Mouse (Mus musculus): ENCODE measurements around the gene Gli2. TPM values are rescaled to one million over a fixed set of nuclear protein-coding genes. Genes with fewer than 3 reads are reported as not detected.

The Gli2 gene
- total RNA-seq, 1 experiment, result 9.8 TPM

DNA sequence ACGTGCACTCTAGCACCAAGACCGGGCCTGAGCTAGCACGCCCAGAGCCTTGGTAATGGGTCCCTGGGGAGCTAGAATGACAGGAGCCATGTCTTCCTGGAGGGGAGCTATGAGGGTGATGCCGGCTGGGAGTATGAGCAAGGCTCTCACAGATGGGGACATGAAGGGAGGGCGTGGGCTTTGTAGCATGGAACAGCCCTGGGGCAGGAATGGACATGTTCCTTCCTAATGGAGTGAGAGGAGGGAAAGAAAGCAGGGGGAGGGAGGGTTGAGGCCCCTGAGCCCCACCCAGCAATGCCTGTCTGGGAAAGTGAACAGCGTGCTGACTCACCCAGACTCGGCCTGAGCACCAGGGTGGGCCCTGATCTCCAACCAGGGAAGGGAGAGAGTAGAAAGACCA lies 179.9 kb downstream of the Gli2 start:
- TF ChIP-seq CHD2 (IDR thresholded peaks at IDR 0.05; ENCODE audit: low read depth, low read length) (no peak), ZC3H11A (IDR thresholded peaks at IDR 0.05; ENCODE audit: borderline replicate concordance, low read depth, low read length) (no peak), MAFK (IDR thresholded peaks at IDR 0.05; ENCODE audit: insufficient read depth, low read depth, low read length) (0 out of 2 replicates have a peak, but pooled peaks have one; percentile 25)
- H3K9me3 ChIP-seq (ENCODE audit: control insufficient read depth, insufficient read depth, low read depth, low read length), result no peaks in the 10 kb centered on the region
- DNase-seq (ENCODE audit: low read depth, low spot score), result peak; percentile 40
- peak overlapping the region; percentile 2; the same call in 1 of the 2 replicates for H3K27ac ChIP-seq (ENCODE audit: insufficient read depth, low read depth, low read length, poor library complexity, severe bottlenecking)
- in situ Hi-C loops (cut with MboI; ENCODE audit: low sequenced_read_pairs in 2 of 2, unreplicated experiment in 2 of 2), result no loop called here
- no peak overlapping the region for H3K4me3 ChIP-seq (ENCODE audit: insufficient read depth in 1 of 2, low read depth in 1 of 2, low read length in 2 of 2, poor library complexity in 1 of 2, severe bottlenecking in 1 of 2)
- H3K9ac ChIP-seq (ENCODE audit: insufficient read depth, low read depth, low read length, poor library complexity, severe bottlenecking), result no peak overlapping the region
- H3K4me1 ChIP-seq (ENCODE audit: control insufficient read depth in 2 of 2, insufficient read depth in 2 of 2, low read length in 2 of 2, poor library complexity in 1 of 2), result peaks cover 0 to 5% of the 10 kb centered on the region in 2 experiments; a peak in 2 of 4 replicates
- H3K36me3 ChIP-seq (ENCODE audit: control insufficient read depth, insufficient read depth, low read length, poor library complexity, severe bottlenecking), result peaks cover 21% of the 10 kb centered on the region; the same call in 1 of the 2 replicates

DNA sequence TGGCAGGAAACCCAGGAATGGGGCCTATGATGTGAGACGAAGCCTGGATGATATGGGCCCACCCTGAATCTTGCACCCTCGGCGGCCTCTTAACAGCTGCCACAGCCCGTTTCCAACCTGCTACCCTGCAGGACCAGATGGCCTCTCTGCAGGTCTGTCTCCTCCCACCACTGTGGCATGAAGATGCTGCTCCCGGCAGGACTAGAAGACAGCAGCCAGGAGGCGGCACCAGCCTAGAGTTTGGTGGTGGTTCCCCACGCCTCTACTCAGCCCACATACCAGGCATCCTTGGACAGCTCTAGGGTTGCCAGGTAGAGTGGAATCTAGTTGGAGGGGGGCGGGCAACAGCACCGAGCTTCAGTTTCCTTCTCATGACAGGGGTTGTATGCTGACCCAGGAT lies 188.7 kb downstream of the Gli2 start:
- no peak for TF ChIP-seq CHD2 (IDR thresholded peaks at IDR 0.05; ENCODE audit: low read depth, low read length)
- no peak for TF ChIP-seq HCFC1 (IDR thresholded peaks at IDR 0.05; ENCODE audit: borderline replicate concordance, insufficient read depth, low read length)
- TF ChIP-seq MAFK (IDR thresholded peaks at IDR 0.05; ENCODE audit: insufficient read depth, low read depth, low read length), result no peak
- H3K27ac ChIP-seq (ENCODE audit: insufficient read depth, low read depth, low read length, poor library complexity, severe bottlenecking), result no peak overlapping the region
- no peak overlapping the region for H3K4me3 ChIP-seq (ENCODE audit: insufficient read depth in 1 of 2, low read depth in 1 of 2, low read length in 2 of 2, poor library complexity in 1 of 2, severe bottlenecking in 1 of 2)
- DNase-seq (ENCODE audit: low read depth, low spot score), result no peak
- H3K4me1 ChIP-seq (ENCODE audit: control insufficient read depth in 2 of 2, insufficient read depth in 2 of 2, low read length in 2 of 2, poor library complexity in 1 of 2), result no peaks in the 10 kb centered on the region
- in situ Hi-C loops (cut with MboI; ENCODE audit: low sequenced_read_pairs in 2 of 2, unreplicated experiment in 2 of 2), result no loop called here
- H3K9ac ChIP-seq (ENCODE audit: insufficient read depth, low read depth, low read length, poor library complexity, severe bottlenecking), result no peak overlapping the region
- peaks cover 46% of the 10 kb centered on the region; the same call in 1 of the 2 replicates for H3K36me3 ChIP-seq (ENCODE audit: control insufficient read depth, insufficient read depth, low read length, poor library complexity, severe bottlenecking)
- H3K9me3 ChIP-seq (ENCODE audit: control insufficient read depth, insufficient read depth, low read depth, low read length), result no peaks in the 10 kb centered on the region

DNA sequence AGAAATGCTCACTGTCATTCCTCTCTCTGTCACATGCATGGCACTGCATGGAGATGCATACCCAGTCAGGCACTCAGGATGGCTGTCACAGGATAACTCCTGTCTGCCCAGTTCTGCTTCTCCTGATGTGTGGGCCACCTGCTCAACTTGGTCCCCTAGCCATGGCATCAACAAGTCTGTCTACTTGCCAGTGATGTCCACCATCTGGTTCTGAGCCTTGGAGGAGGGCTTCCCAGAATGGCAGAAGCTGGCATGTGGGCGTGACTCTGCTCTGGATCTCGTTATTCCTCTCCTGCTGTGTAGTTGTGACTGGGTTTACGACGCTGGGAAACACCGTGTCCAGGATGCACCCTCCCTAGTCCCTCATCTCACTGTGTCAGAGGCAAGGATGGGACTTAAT lies 189.4 kb downstream of the Gli2 start:
- no peaks in the 10 kb centered on the region for H3K4me1 ChIP-seq (ENCODE audit: control insufficient read depth in 2 of 2, insufficient read depth in 2 of 2, low read length in 2 of 2, poor library complexity in 1 of 2)
- no peak overlapping the region for H3K9ac ChIP-seq (ENCODE audit: insufficient read depth, low read depth, low read length, poor library complexity, severe bottlenecking)
- DNase-seq (ENCODE audit: low read depth, low spot score), result no peak
- peaks cover 50% of the 10 kb centered on the region; the same call in 1 of the 2 replicates for H3K36me3 ChIP-seq (ENCODE audit: control insufficient read depth, insufficient read depth, low read length, poor library complexity, severe bottlenecking)
- TF ChIP-seq CHD2 (IDR thresholded peaks at IDR 0.05; ENCODE audit: low read depth, low read length), result no peak
- H3K9me3 ChIP-seq (ENCODE audit: control insufficient read depth, insufficient read depth, low read depth, low read length), result no peaks in the 10 kb centered on the region
- no peak overlapping the region for H3K4me3 ChIP-seq (ENCODE audit: insufficient read depth in 1 of 2, low read depth in 1 of 2, low read length in 2 of 2, poor library complexity in 1 of 2, severe bottlenecking in 1 of 2)
- H3K27ac ChIP-seq (ENCODE audit: insufficient read depth, low read depth, low read length, poor library complexity, severe bottlenecking), result no peak overlapping the region
- in situ Hi-C loops (cut with MboI; ENCODE audit: low sequenced_read_pairs in 2 of 2, unreplicated experiment in 2 of 2), result no loop called here

DNA sequence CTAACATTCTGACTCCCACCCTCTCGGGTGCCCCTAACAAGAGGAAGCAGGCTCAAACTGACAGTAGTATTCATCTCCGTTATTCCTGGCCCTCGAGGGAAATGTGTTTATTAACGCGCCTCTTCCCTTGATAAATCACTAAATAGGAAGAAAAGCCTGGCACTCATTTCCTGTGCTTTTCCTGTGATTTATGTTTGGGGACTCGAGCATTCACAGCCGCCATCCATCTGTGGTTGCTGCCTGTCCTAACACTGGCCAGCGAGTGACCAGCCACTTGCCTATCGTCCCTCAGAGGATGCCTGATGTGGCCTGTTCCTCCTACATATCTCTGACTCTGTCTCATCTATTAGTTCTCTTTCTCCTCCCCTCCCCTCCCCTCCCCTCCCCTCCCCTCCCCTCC lies 195.3 kb downstream of the Gli2 start:
- H3K9me3 ChIP-seq (ENCODE audit: control insufficient read depth, insufficient read depth, low read depth, low read length), result no peaks in the 10 kb centered on the region
- peaks cover 40% of the 10 kb centered on the region for H3K36me3 ChIP-seq (ENCODE audit: control insufficient read depth, insufficient read depth, low read length, poor library complexity, severe bottlenecking)
- no peak for TF ChIP-seq HCFC1 (IDR thresholded peaks at IDR 0.05; ENCODE audit: borderline replicate concordance, insufficient read depth, low read length)
- TF ChIP-seq ZC3H11A (IDR thresholded peaks at IDR 0.05; ENCODE audit: borderline replicate concordance, low read depth, low read length), result no peak
- TF ChIP-seq CHD2 (IDR thresholded peaks at IDR 0.05; ENCODE audit: low read depth, low read length), result no peak
- no peak for TF ChIP-seq MAFK (IDR thresholded peaks at IDR 0.05; ENCODE audit: insufficient read depth, low read depth, low read length)
- no peak for TF ChIP-seq ZNF384 (IDR thresholded peaks at IDR 0.05; ENCODE audit: low read depth, low read length)
- H3K4me3 ChIP-seq (ENCODE audit: insufficient read depth in 1 of 2, low read depth in 1 of 2, low read length in 2 of 2, poor library complexity in 1 of 2, severe bottlenecking in 1 of 2), result no peak overlapping the region
- no peaks in the 10 kb centered on the region for H3K4me1 ChIP-seq (ENCODE audit: control insufficient read depth in 2 of 2, insufficient read depth in 2 of 2, low read length in 2 of 2, poor library complexity in 1 of 2)
- DNase-seq (ENCODE audit: low read depth, low spot score), result no peak
- in situ Hi-C loops (cut with MboI; ENCODE audit: low sequenced_read_pairs in 2 of 2, unreplicated experiment in 2 of 2), result no loop called here
- no peak overlapping the region for H3K9ac ChIP-seq (ENCODE audit: insufficient read depth, low read depth, low read length, poor library complexity, severe bottlenecking)
- H3K27ac ChIP-seq (ENCODE audit: insufficient read depth, low read depth, low read length, poor library complexity, severe bottlenecking), result no peak overlapping the region

DNA sequence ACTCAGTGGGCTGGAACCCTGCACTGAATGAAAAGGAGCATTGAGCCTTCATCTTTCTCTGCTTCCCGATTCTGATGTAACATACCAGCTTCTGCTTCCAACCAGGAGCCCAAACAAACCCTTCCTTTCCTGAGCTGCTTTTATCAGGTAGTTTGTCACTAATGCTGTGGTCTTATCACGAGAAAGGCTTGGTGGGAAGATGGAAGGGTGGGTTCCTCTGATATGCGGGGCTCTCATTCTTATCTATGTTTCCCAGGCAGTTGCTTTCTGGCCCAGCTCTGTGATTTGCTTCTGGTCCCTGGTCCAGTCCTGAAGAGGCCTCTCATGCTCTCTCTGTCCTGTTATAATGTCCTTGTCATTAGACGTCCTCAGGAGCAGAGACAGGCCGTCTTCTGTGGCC lies 222.8 kb downstream of the Gli2 start:
- no peak for DNase-seq (ENCODE audit: low read depth, low spot score)
- no peaks in the 10 kb centered on the region for H3K9me3 ChIP-seq (ENCODE audit: control insufficient read depth, insufficient read depth, low read depth, low read length)
- no peak overlapping the region for H3K9ac ChIP-seq (ENCODE audit: insufficient read depth, low read depth, low read length, poor library complexity, severe bottlenecking)
- TF ChIP-seq ZC3H11A (IDR thresholded peaks at IDR 0.05; ENCODE audit: borderline replicate concordance, low read depth, low read length), result no peak
- no peak for TF ChIP-seq MAFK (IDR thresholded peaks at IDR 0.05; ENCODE audit: insufficient read depth, low read depth, low read length)
- TF ChIP-seq CHD2 (IDR thresholded peaks at IDR 0.05; ENCODE audit: low read depth, low read length), result no peak
- TF ChIP-seq HCFC1 (IDR thresholded peaks at IDR 0.05; ENCODE audit: borderline replicate concordance, insufficient read depth, low read length), result no peak
- TF ChIP-seq ZNF384 (IDR thresholded peaks at IDR 0.05; ENCODE audit: low read depth, low read length), result no peak
- H3K36me3 ChIP-seq (ENCODE audit: control insufficient read depth, insufficient read depth, low read length, poor library complexity, severe bottlenecking), result peaks cover 6% of the 10 kb centered on the region
- no peak overlapping the region for H3K27ac ChIP-seq (ENCODE audit: insufficient read depth, low read depth, low read length, poor library complexity, severe bottlenecking)
- no peak overlapping the region for H3K4me3 ChIP-seq (ENCODE audit: insufficient read depth in 1 of 2, low read depth in 1 of 2, low read length in 2 of 2, poor library complexity in 1 of 2, severe bottlenecking in 1 of 2)
- in situ Hi-C loops (cut with MboI; ENCODE audit: low sequenced_read_pairs in 2 of 2, unreplicated experiment in 2 of 2), result no loop called here
- H3K4me1 ChIP-seq (ENCODE audit: control insufficient read depth in 2 of 2, insufficient read depth in 2 of 2, low read length in 2 of 2, poor library complexity in 1 of 2), result no peaks in the 10 kb centered on the region

Measured in ES-E14 (cell line).